8 mouse cellular contexts compared by ENCODE assay signal in the genomic region with DNA sequence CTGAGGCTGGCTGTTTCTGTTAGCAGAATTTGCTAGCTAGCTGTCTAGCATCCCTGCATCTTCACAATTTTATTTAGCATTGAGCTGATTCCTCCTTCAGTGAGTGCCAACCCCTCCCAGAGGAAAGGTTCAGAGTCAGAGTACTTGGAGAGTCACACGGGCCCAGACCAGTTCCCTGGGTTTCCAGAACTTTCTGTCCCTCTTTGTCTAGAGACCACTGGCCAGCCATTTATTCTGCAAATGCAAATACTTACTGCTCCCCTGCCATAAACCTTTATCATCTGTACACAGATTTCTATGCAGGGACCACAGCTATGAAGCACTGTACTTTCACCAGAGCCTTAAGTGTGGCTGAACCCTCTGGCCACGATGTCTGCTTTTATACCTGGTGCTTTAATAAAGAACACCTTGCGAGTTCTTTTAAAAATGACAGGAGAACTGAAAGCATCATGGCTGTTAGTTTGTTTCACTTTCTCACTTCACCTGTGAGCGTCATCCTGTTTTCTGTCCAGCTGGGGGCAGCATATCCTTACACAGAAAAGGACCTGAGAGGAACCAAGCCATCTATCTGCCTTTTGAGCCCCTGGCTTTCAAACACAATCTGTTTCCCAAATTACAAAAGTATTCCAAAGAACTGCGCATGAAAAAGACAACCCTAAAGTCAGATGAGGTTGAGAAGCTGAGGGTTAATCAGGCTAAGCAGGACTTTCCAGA.
DNase-seq lines count a peak whose midpoint lies in the region; ATAC-seq and TF ChIP-seq lines count a peak whose summit lies in the region.
"Had no signal": no experiment of that assay in that cellular context is flagged by ENCODE, and none has a peak within 500 bp of the region (broad histone marks: within the 10 kb centered on the region; RNA-seq: fewer than 3 reads in every experiment).

No protein-coding gene starts in this region.

- 0 out of 2 replicates have a peak, but pooled peaks have one; percentile 19 for TF ChIP-seq CTCF in bone marrow, adult 2 months (IDR thresholded peaks at IDR 0.05; ENCODE audit: control insufficient read depth, insufficient read depth, low read length)

- peak; percentile 85 for ATAC-seq in frontal cortex, adult (ENCODE audit: low TSS enrichment)

- TF ChIP-seq POLR2A in bone marrow, adult 2 months (IDR thresholded peaks at IDR 0.05; ENCODE audit: borderline replicate concordance, control insufficient read depth, low read depth, low read length) = no peak

- 21% methylated on average over 5 of the region's 5 CpGs for WGBS in bone marrow, adult 2 months

- H3K4me3 ChIP-seq in bone marrow, adult 2 months (replicated peaks; ENCODE audit: control insufficient read depth, low read depth, low read length) = no peak overlapping the region
- H3K4me3 ChIP-seq: stomach, embryonic 15.5 days had no signal

- peak; percentile 35 for DNase-seq in urinary bladder, postnatal 14 days (ENCODE audit: low spot score)
- no peak for DNase-seq in urinary bladder, adult 2 months (ENCODE audit: low spot score)
- DNase-seq in kidney, postnatal 36 days = peak; percentile 24 to 64
- DNase-seq in lung, postnatal 10 days = peak; percentile 38
- peak; percentile 29 for DNase-seq in retina, postnatal 7 days (ENCODE audit: low read depth, low spot score)

- no peaks in the 10 kb centered on the region for H3K4me1 ChIP-seq in bone marrow, adult 2 months (ENCODE audit: control insufficient read depth, insufficient read depth, low read length)
- H3K4me1 ChIP-seq: stomach, embryonic 15.5 days had no signal

- H3K27ac ChIP-seq in bone marrow, adult 2 months (ENCODE audit: control insufficient read depth, insufficient read depth, low read depth, low read length, poor library complexity) = no peak overlapping the region
- H3K27ac ChIP-seq: stomach, embryonic 15.5 days had no signal
